In the genomic region with DNA sequence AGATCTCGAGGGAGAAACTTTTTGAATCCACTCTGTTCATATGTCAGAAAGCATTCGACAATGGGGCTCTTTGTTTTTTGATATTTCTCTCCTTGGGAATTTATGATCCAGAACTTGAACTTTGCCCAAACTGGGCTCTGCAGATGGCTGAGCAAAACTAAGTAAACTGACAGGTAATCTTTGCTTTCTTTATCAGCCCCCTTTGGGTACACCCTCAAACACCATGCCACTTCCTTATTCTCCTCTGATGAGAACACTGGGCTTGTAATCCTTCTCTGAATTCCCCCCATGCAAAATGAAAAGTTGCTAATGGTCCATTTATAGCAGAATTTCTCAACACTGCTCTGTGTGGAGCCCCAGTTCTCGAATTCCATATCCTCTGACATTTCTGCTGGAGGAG, we compare ENCODE assay signal across 19 mouse cellular contexts. TPM values are rescaled to one million over a fixed set of nuclear protein-coding genes. Genes with fewer than 3 reads are reported as not detected.
"Had no signal": no experiment of that assay in that cellular context is flagged by ENCODE, and none has a peak within 500 bp of the region (broad histone marks: within the 10 kb centered on the region; RNA-seq: fewer than 3 reads in every experiment).

No protein-coding gene starts in this region.

RNA-seq across cellular contexts. Expression of a gene that starts 5.0 kb away (rescaled TPM):
- polyA plus RNA-seq: cerebellum, adult 2 months; cortical plate, adult 2 months; embryonic facial prominence, embryonic 10.5 days; embryonic facial prominence, embryonic 11.5 days; embryonic facial prominence, embryonic 12.5 days; embryonic facial prominence, embryonic 13.5 days; embryonic facial prominence, embryonic 14.5 days; embryonic facial prominence, embryonic 15.5 days; erythroblast, embryonic 14.5 days; forebrain, embryonic 10.5 days; forebrain, embryonic 11.5 days; forebrain, embryonic 12.5 days; forebrain, embryonic 13.5 days; forebrain, embryonic 14.5 days; forebrain, embryonic 15.5 days; forebrain, embryonic 16.5 days; forebrain, postnatal 0 days; frontal cortex, adult 2 months; gonadal fat pad, adult 2 months had no signal

RNA-seq across cellular contexts. Expression of a gene that starts 22.7 kb away (rescaled TPM):
- polyA plus RNA-seq: cerebellum, adult 2 months; cortical plate, adult 2 months; embryonic facial prominence, embryonic 10.5 days; embryonic facial prominence, embryonic 11.5 days; embryonic facial prominence, embryonic 12.5 days; embryonic facial prominence, embryonic 13.5 days; embryonic facial prominence, embryonic 14.5 days; embryonic facial prominence, embryonic 15.5 days; erythroblast, embryonic 14.5 days; forebrain, embryonic 10.5 days; forebrain, embryonic 11.5 days; forebrain, embryonic 12.5 days; forebrain, embryonic 13.5 days; forebrain, embryonic 14.5 days; forebrain, embryonic 15.5 days; forebrain, embryonic 16.5 days; forebrain, postnatal 0 days; frontal cortex, adult 2 months; gonadal fat pad, adult 2 months had no signal
